Mouse (Mus musculus) megakaryocyte, embryonic 14.5 days (primary cell): Measurements from ENCODE around the gene Psmc5.

Source experiments
- FLI1 ChIP-seq: IDR thresholded peaks from 2 replicates; pipeline ENCODE4 v1.6.1; 2012; ENCODE audit warnings: low read length, inconsistent platforms, mixed read lengths
- GATA1 ChIP-seq: IDR thresholded peaks from 3 replicates; pipeline ENCODE4 v1.6.1; 2012; ENCODE audit warnings: mixed read lengths, low read length, inconsistent platforms, borderline replicate concordance

- TF ChIP-seq GATA1 (no peak), FLI1 (no peak)
Observed at GRCm38 (mm10) chr11:106306758-106307157, 50.8 kb downstream of the Psmc5 start.
